Mouse (Mus musculus) MEL (cell line): ENCODE measurements around the gene Tmem50a. TPM values are rescaled to one million over a fixed set of nuclear protein-coding genes. Genes with fewer than 3 reads are reported as not detected.

Source experiments
- DNase-seq: peaks from one replicate; pipeline ENCODE4 v3.0.0; 2011; ENCODE audit warnings: low read depth, low spot score
- H3K27ac ChIP-seq: 2 replicates; pipeline ENCODE4 v1.5.1; 2012; ENCODE audit warnings: low read depth, mild to moderate bottlenecking, control low read depth, low read length, moderate library complexity; ENCODE audit not compliant: control insufficient read depth
- H3K27me3 ChIP-seq, 2 experiments: fragments of 150-350 bp in 1 of 2; sonication (generic) in 1 of 2; 2 replicates each; pipeline ENCODE4 v1.6.1; 2012; ENCODE audit warnings: low read length in 2 of 2, mild to moderate bottlenecking in 2 of 2, improper control_type of control experiment in 1 of 2, moderate library complexity in 1 of 2; ENCODE audit not compliant: insufficient read depth in 2 of 2, control insufficient read depth in 1 of 2
- H3K36me3 ChIP-seq, 2 experiments: 2 replicates each; pipeline ENCODE4 v1.6.1; 2012 to 2014; ENCODE audit warnings: low read length in 2 of 2, improper control_type of control experiment in 1 of 2, inconsistent platforms in 1 of 2, mild to moderate bottlenecking in 1 of 2; ENCODE audit not compliant: insufficient read depth in 2 of 2, control insufficient read depth in 1 of 2
- H3K4me1 ChIP-seq, 2 experiments: fragments of 150-350 bp in 1 of 2; sonication (generic) in 1 of 2; 2 replicates each; pipeline ENCODE4 v1.6.1; 2012; ENCODE audit warnings: low read length in 2 of 2, improper control_type of control experiment in 1 of 2, mild to moderate bottlenecking in 1 of 2; ENCODE audit not compliant: insufficient read depth in 2 of 2, control insufficient read depth in 1 of 2
- H3K4me3 ChIP-seq, 2 experiments: fragments of 150-350 bp in 1 of 2; sonication (generic) in 1 of 2; 2 replicates each; pipeline ENCODE4 v1.5.1; 2012; ENCODE audit warnings: low read depth in 2 of 2, low read length in 2 of 2, mild to moderate bottlenecking in 2 of 2, moderate library complexity in 2 of 2, control low read depth in 1 of 2, improper control_type of control experiment in 1 of 2; ENCODE audit not compliant: control insufficient read depth in 1 of 2, insufficient read depth in 1 of 2
- H3K79me2 ChIP-seq: 2 replicates; pipeline ENCODE4 v1.6.1; 2012; ENCODE audit warnings: mild to moderate bottlenecking, low read length, moderate library complexity; ENCODE audit not compliant: control insufficient read depth, poor library complexity, insufficient read depth
- H3K9ac ChIP-seq: 2 replicates; pipeline ENCODE4 v1.6.1; 2012; ENCODE audit warnings: low read depth, mild to moderate bottlenecking, control low read depth, low read length, moderate library complexity; ENCODE audit not compliant: control insufficient read depth, poor library complexity, severe bottlenecking
- H3K9me3 ChIP-seq: fragments of 150-350 bp; sonication (generic); replicated peaks from 2 replicates; pipeline ENCODE4 v1.6.1; 2012; ENCODE audit warnings: mild to moderate bottlenecking, low read length, improper control_type of control experiment, moderate library complexity; ENCODE audit not compliant: insufficient read depth
- CHD1 ChIP-seq: IDR thresholded peaks from 2 replicates; pipeline ENCODE4 v1.6.1; 2012; ENCODE audit warnings: low read depth, mild to moderate bottlenecking, inconsistent platforms, low read length, improper control_type of control experiment
- CHD2 ChIP-seq: IDR thresholded peaks from 2 replicates; pipeline ENCODE4 v1.6.1; 2011; ENCODE audit warnings: low read length, improper control_type of control experiment
- CTCF ChIP-seq, 3 experiments: IDR thresholded peaks in 2 of 3; conservative IDR thresholded peaks in 1 of 3; 2 replicates each; pipeline ENCODE4 v1.5.1; 2011 to 2012; ENCODE audit warnings: low read length in 3 of 3, low read depth in 2 of 3, mild to moderate bottlenecking in 2 of 3, improper control_type of control experiment in 1 of 3, inconsistent platforms in 1 of 3, mixed read lengths in 1 of 3, moderate library complexity in 1 of 3; ENCODE audit not compliant: control insufficient read depth in 1 of 3, insufficient read depth in 1 of 3, poor library complexity in 1 of 3, severe bottlenecking in 1 of 3
- E2F4 ChIP-seq: IDR thresholded peaks from 2 replicates; pipeline ENCODE4 v1.6.1; 2011; ENCODE audit warnings: low read depth, low read length, improper control_type of control experiment, borderline replicate concordance
- EP300 ChIP-seq, 2 experiments: IDR thresholded peaks; 2 replicates each; pipeline ENCODE4 v1.6.1; 2011; ENCODE audit warnings: improper control_type of control experiment in 2 of 2, low read length in 2 of 2, low read depth in 1 of 2, mild to moderate bottlenecking in 1 of 2
- ETS1 ChIP-seq: IDR thresholded peaks from 2 replicates; pipeline ENCODE4 v1.6.1; 2012; ENCODE audit warnings: low read depth, mild to moderate bottlenecking, inconsistent platforms, low read length, improper control_type of control experiment, moderate library complexity
- GABPA ChIP-seq: IDR thresholded peaks from 2 replicates; pipeline ENCODE4 v1.6.1; 2012; ENCODE audit warnings: low read depth, mild to moderate bottlenecking, inconsistent platforms, low read length, improper control_type of control experiment, moderate library complexity
- HCFC1 ChIP-seq: IDR thresholded peaks from 2 replicates; pipeline ENCODE4 v1.6.1; 2012; ENCODE audit warnings: low read depth, mild to moderate bottlenecking, inconsistent platforms, low read length, improper control_type of control experiment, moderate library complexity
- JUND ChIP-seq: IDR thresholded peaks from 2 replicates; pipeline ENCODE4 v1.6.1; 2011; ENCODE audit warnings: low read depth, mild to moderate bottlenecking, improper control_type of control experiment, low read length
- KAT2A ChIP-seq: conservative IDR thresholded peaks from 2 replicates; pipeline ENCODE4 v1.6.1; 2012; ENCODE audit warnings: low read depth, low read length, improper control_type of control experiment, inconsistent platforms
- MAFK ChIP-seq: IDR thresholded peaks from 2 replicates; pipeline ENCODE4 v1.6.1; 2011; ENCODE audit warnings: low read depth, mild to moderate bottlenecking, low read length, improper control_type of control experiment, borderline replicate concordance
- MAX ChIP-seq: IDR thresholded peaks from 2 replicates; pipeline ENCODE4 v1.6.1; 2011; ENCODE audit warnings: low read length, improper control_type of control experiment
- MEF2A ChIP-seq: IDR thresholded peaks from 2 replicates; pipeline ENCODE4 v1.6.1; 2014; ENCODE audit warnings: low read depth, mild to moderate bottlenecking, inconsistent platforms, low read length, improper control_type of control experiment; ENCODE audit not compliant: poor library complexity, insufficient replicate concordance, severe bottlenecking; ENCODE audit errors: extremely low read depth
- MXI1 ChIP-seq: IDR thresholded peaks from 2 replicates; pipeline ENCODE4 v1.6.1; 2011; ENCODE audit warnings: mild to moderate bottlenecking, low read depth, low read length, improper control_type of control experiment
- MYB ChIP-seq: IDR thresholded peaks from 2 replicates; pipeline ENCODE4 v1.6.1; 2011; ENCODE audit warnings: mild to moderate bottlenecking, low read depth, low read length, improper control_type of control experiment
- MYC ChIP-seq: IDR thresholded peaks from 2 replicates; pipeline ENCODE4 v1.6.1; 2011; ENCODE audit warnings: low read depth, mild to moderate bottlenecking, low read length, improper control_type of control experiment, moderate library complexity
- NELFE ChIP-seq: IDR thresholded peaks from 2 replicates; pipeline ENCODE4 v1.6.1; 2011; ENCODE audit warnings: low read depth, low read length, improper control_type of control experiment
- NRF1 ChIP-seq: IDR thresholded peaks from 2 replicates; pipeline ENCODE4 v1.6.1; 2014; ENCODE audit warnings: low read depth, mild to moderate bottlenecking, inconsistent platforms, low read length, improper control_type of control experiment, moderate library complexity; ENCODE audit not compliant: poor library complexity, insufficient read depth, severe bottlenecking
- POLR2AphosphoS2 ChIP-seq: IDR thresholded peaks from 2 replicates; pipeline ENCODE4 v1.6.1; 2011; ENCODE audit warnings: low read length, improper control_type of control experiment
- POLR2AphosphoS5 ChIP-seq: IDR thresholded peaks from 2 replicates; pipeline ENCODE4 v1.6.1; 2012; ENCODE audit warnings: low read depth, borderline replicate concordance, mild to moderate bottlenecking, inconsistent platforms, low read length, moderate library complexity, mixed read lengths
- RAD21 ChIP-seq: IDR thresholded peaks from 2 replicates; pipeline ENCODE4 v1.6.1; 2011; ENCODE audit warnings: mild to moderate bottlenecking, low read depth, low read length, improper control_type of control experiment
- SIN3A ChIP-seq: IDR thresholded peaks from 2 replicates; pipeline ENCODE4 v1.6.1; 2012; ENCODE audit warnings: low read length, improper control_type of control experiment, inconsistent platforms
- SMC3 ChIP-seq: IDR thresholded peaks from 2 replicates; pipeline ENCODE4 v1.6.1; 2011; ENCODE audit warnings: low read depth, low read length, improper control_type of control experiment
- TAL1 ChIP-seq: IDR thresholded peaks from 2 replicates; pipeline ENCODE4 v1.6.1; 2012; ENCODE audit warnings: mild to moderate bottlenecking, inconsistent platforms, low read length, moderate library complexity, mixed read lengths
- UBTF ChIP-seq: IDR thresholded peaks from 2 replicates; pipeline ENCODE4 v1.6.1; 2012; ENCODE audit warnings: low read depth, mild to moderate bottlenecking, inconsistent platforms, low read length, improper control_type of control experiment, moderate library complexity, borderline replicate concordance; ENCODE audit not compliant: insufficient read depth
- USF2 ChIP-seq, 2 experiments: IDR thresholded peaks; 2 replicates each; pipeline ENCODE4 v1.6.1; 2011 to 2012; ENCODE audit warnings: improper control_type of control experiment in 2 of 2, low read length in 2 of 2, borderline replicate concordance in 1 of 2, inconsistent platforms in 1 of 2, low read depth in 1 of 2, mild to moderate bottlenecking in 1 of 2; ENCODE audit not compliant: insufficient read depth in 1 of 2
- ZC3H11A ChIP-seq: IDR thresholded peaks from 2 replicates; pipeline ENCODE4 v1.6.1; 2012; ENCODE audit warnings: low read depth, mild to moderate bottlenecking, inconsistent platforms, low read length, improper control_type of control experiment
- ZKSCAN1 ChIP-seq: IDR thresholded peaks from 2 replicates; pipeline ENCODE4 v1.6.1; 2012; ENCODE audit warnings: low read depth, mild to moderate bottlenecking, inconsistent platforms, low read length, improper control_type of control experiment, moderate library complexity
- ZMIZ1 ChIP-seq: IDR thresholded peaks from 2 replicates; pipeline ENCODE4 v1.6.1; 2012; ENCODE audit warnings: low read depth, mild to moderate bottlenecking, inconsistent platforms, low read length, improper control_type of control experiment, moderate library complexity
- ZNF384 ChIP-seq: IDR thresholded peaks from 2 replicates; pipeline ENCODE4 v1.6.1; 2012; ENCODE audit warnings: low read depth, mild to moderate bottlenecking, inconsistent platforms, low read length, improper control_type of control experiment
- polyA plus RNA-seq, 2 experiments: library from polyadenylated mRNA; stranded (reverse) in 1 of 2; unstranded in 1 of 2; fragments of >175 nt in 1 of 2; fragments of >200 nt in 1 of 2; gene quantifications; 2 replicates each; pipeline versions ENCODE4 v1.2.1 to v1.2.4; 2012; ENCODE audit warnings: low replicate concordance in 2 of 2, low read depth in 1 of 2; ENCODE audit not compliant: insufficient read length in 2 of 2, insufficient read depth in 1 of 2, missing spikeins in 1 of 2
- total RNA-seq: library from RNA; depleted of rRNA; stranded (reverse); fragments of 300-350 nt; gene quantifications from 2 replicates; pipeline ENCODE4 v1.2.3, GENCODE M21; 2012

Tmem50a gene
- total and polyA plus RNA-seq, 3 experiments = 58.5 to 115 TPM; not detected in 1

DNA sequence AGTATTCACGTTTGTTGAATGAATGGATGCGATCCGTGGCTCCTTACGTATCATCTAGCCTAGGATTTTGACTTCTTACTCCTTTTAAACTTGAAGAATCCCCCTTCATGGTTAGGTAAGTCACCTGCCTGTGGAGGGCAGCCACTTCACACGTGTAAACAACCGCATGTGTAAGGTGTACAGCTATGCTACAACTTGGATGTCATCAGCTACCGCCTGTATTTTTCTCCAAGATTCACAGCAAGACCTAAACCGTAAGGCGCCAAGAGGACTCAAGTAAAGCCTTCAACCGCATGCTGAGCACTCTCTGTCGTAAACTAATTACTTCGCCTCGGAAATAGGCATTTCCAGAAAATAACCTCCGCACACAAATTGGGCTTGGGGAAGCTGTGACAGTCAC, 62.9 kb downstream of the Tmem50a start:
- Histone ChIP-seq H3K4me1 (peaks cover 3 to 30% of the 10 kb centered on the region in 2 experiments; a peak in 3 of 4 replicates), H3K9ac (peak overlapping the region; percentile 97), H3K27me3 (no peaks in the 10 kb centered on the region), H3K4me3 (peak overlapping the region; percentile 81 to 86), H3K79me2 (peaks cover 46% of the 10 kb centered on the region), H3K36me3 (peaks cover 0 to 21% of the 10 kb centered on the region in 2 experiments; a peak in 2 of 4 replicates), H3K9me3 (no peaks in the 10 kb centered on the region), H3K27ac (peak overlapping the region; percentile 68)
- peak; percentile 67 for DNase-seq
- peak; percentile 8; the same call in 1 of the 2 replicates for TF ChIP-seq MXI1
- no peak for TF ChIP-seq CTCF (IDR thresholded peaks at IDR 0.05 in 2 of 3, conservative IDR thresholded peaks at IDR 0.05 in 1 of 3; ENCODE audit: control insufficient read depth in 1 of 3, insufficient read depth in 1 of 3, low read depth in 2 of 3, low read length in 3 of 3, poor library complexity in 1 of 3, severe bottlenecking in 1 of 3)
- TF ChIP-seq MAX = peak; percentile 47; the same call in 1 of the 2 replicates
- 0 out of 2 replicates have a peak, but pooled peaks have one; percentile 27 for TF ChIP-seq CHD1

- peak overlapping the region; percentile 68 for H3K27ac ChIP-seq
- peak overlapping the region; percentile 81 to 86; a peak in 3 of 4 replicates for H3K4me3 ChIP-seq
Measured at GRCm38 (mm10) chr4:134851236-134851635, 63.6 kb downstream of the Tmem50a start.

DNA sequence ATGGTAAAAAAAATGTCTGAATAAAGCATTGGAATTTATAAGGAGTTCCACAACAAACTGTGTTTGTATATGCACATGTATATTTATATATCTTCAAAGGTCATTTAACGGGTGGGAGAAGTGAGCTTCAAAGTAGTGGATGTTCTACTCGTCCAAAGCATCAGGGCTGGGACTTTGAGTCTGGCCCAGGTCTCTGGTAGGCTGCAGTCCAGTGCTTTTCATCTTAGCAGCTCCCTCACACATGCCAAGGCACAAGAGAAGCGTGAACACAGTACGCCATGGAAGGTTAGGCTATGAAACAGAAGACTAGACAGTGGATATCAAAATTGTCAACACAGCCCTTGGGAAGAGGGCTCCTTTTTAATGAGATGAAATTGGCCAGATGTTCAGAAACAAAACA, 64.3 kb downstream of the Tmem50a start:
- Histone ChIP-seq H3K9ac (no peak overlapping the region), H3K27me3 (no peaks in the 10 kb centered on the region), H3K27ac (no peak overlapping the region), H3K4me3 (no peak overlapping the region), H3K36me3 (peaks cover 0 to 24% of the 10 kb centered on the region in 2 experiments; a peak in 2 of 4 replicates), H3K79me2 (peaks cover 56% of the 10 kb centered on the region), H3K9me3 (no peaks in the 10 kb centered on the region), H3K4me1 (peaks cover 3 to 18% of the 10 kb centered on the region in 2 experiments; a peak in 3 of 4 replicates)
- no peak for DNase-seq
- no peak for TF ChIP-seq NELFE
- no peak for TF ChIP-seq ZNF384
- no peak for TF ChIP-seq USF2 (IDR thresholded peaks at IDR 0.05; ENCODE audit: borderline replicate concordance in 1 of 2, insufficient read depth in 1 of 2, low read depth in 1 of 2, low read length in 2 of 2)
- no peak for TF ChIP-seq MAFK
- TF ChIP-seq JUND = no peak
- no peak for TF ChIP-seq MAX
- TF ChIP-seq KAT2A = no peak
- no peak for TF ChIP-seq MYB
- TF ChIP-seq EP300 (IDR thresholded peaks at IDR 0.05; ENCODE audit: low read depth in 1 of 2, low read length in 2 of 2) = no peak
- TF ChIP-seq ZC3H11A = no peak
- no peak for TF ChIP-seq CHD2
- no peak for TF ChIP-seq E2F4
- TF ChIP-seq TAL1 = no peak
- no peak for TF ChIP-seq MEF2A
- no peak for TF ChIP-seq HCFC1
- no peak for TF ChIP-seq ZKSCAN1
- no peak for TF ChIP-seq MXI1
- TF ChIP-seq POLR2AphosphoS2 = no peak
- TF ChIP-seq POLR2AphosphoS5 = no peak

More at GRCm38 (mm10) chr4:134851236-134851635, 63.6 kb downstream of the Tmem50a start:
- TF ChIP-seq ETS1 (peak; percentile 43), ZMIZ1 (no peak), SIN3A (peak; percentile 57; the same call in 1 of the 2 replicates), SMC3 (no peak), GABPA (no peak), MYC (no peak), RAD21 (no peak), NRF1 (no peak), CHD1 (0 out of 2 replicates have a peak, but pooled peaks have one; percentile 46), UBTF (no peak)
- Histone ChIP-seq H3K36me3 (peaks cover 0 to 24% of the 10 kb centered on the region in 2 experiments; a peak in 2 of 4 replicates), H3K79me2 (peaks cover 50% of the 10 kb centered on the region), H3K9me3 (no peaks in the 10 kb centered on the region), H3K4me1 (peaks cover 3 to 24% of the 10 kb centered on the region in 2 experiments; a peak in 3 of 4 replicates), H3K9ac (peak overlapping the region; percentile 97), H3K27me3 (no peaks in the 10 kb centered on the region)
- peak; percentile 67 for DNase-seq
